Mouse (Mus musculus) adrenal gland, postnatal 10 days (tissue): ENCODE data around the gene Ssbp4. TPM values are rescaled to one million over a fixed set of nuclear protein-coding genes. Genes with fewer than 3 reads are reported as not detected.

ENCODE experiments used
- DNase-seq: peaks from one replicate; pipeline ENCODE4 v3.0.0; 2021; ENCODE audit warnings: mixed read lengths
- total RNA-seq, 2 experiments: library from RNA; stranded (reverse); gene quantifications; 2 replicates each; pipeline ENCODE4 v1.2.3; 2021

The Ssbp4 gene
- total RNA-seq, 2 experiments from 2014 or later = 92.0 to 96.9 TPM

GRCm38 (mm10) chr8:70607603-70607897 lies 1.1 kb downstream of the Ssbp4 start:
- peak; percentile 33 for DNase-seq

- no peak for DNase-seq
Measured at GRCm38 (mm10) chr8:70606780-70607602, 1.7 kb downstream of the Ssbp4 start.

- DNase-seq = no peak
Measured at GRCm38 (mm10) chr8:70605871-70606779, 2.5 kb downstream of the Ssbp4 start.

GRCm38 (mm10) chr8:70604558-70604957 lies 4.1 kb downstream of the Ssbp4 start:
- DNase-seq = no peak

GRCm38 (mm10) chr8:70602139-70602811 lies 6.4 kb downstream of the Ssbp4 start:
- DNase-seq = no peak

- DNase-seq = peak; percentile 94
Measured at GRCm38 (mm10) chr8:70601271-70601649, 7.4 kb downstream of the Ssbp4 start.

- peak; percentile 59 for DNase-seq
Measured at GRCm38 (mm10) chr8:70600473-70601270, 8.0 kb downstream of the Ssbp4 start.

GRCm38 (mm10) chr8:70599507-70600290 lies 9.0 kb downstream of the Ssbp4 start:
- DNase-seq = no peak

- no peak for DNase-seq
Measured at GRCm38 (mm10) chr8:70598722-70599121, 9.9 kb downstream of the Ssbp4 start.

- DNase-seq = peak; percentile 92
Measured at GRCm38 (mm10) chr8:70598283-70598682, 10.4 kb downstream of the Ssbp4 start.

- DNase-seq = no peak
Measured at GRCm38 (mm10) chr8:70597417-70598272, 11.0 kb downstream of the Ssbp4 start.

GRCm38 (mm10) chr8:70596775-70597416 lies 11.8 kb downstream of the Ssbp4 start:
- DNase-seq = no peak

- no peak for DNase-seq
Measured at GRCm38 (mm10) chr8:70596216-70596615, 12.5 kb downstream of the Ssbp4 start.

- no peak for DNase-seq
Measured at GRCm38 (mm10) chr8:70595811-70596210, 12.9 kb downstream of the Ssbp4 start.

- DNase-seq = no peak
Measured at GRCm38 (mm10) chr8:70594621-70595564, 13.8 kb downstream of the Ssbp4 start.

GRCm38 (mm10) chr8:70593961-70594609 lies 14.6 kb downstream of the Ssbp4 start, which contains the start of gene Isyna1:
Gene Isyna1, plus strand, starts transcription at chr8:70594373.
- peak; percentile 95 for DNase-seq

- peak; percentile 71 for DNase-seq
Measured at GRCm38 (mm10) chr8:70593173-70593572, 15.5 kb downstream of the Ssbp4 start.

GRCm38 (mm10) chr8:70591569-70591968 lies 17.1 kb downstream of the Ssbp4 start:
- DNase-seq = peak; percentile 67
